Mouse (Mus musculus): ENCODE measurements around the gene Brd3. TPM values are rescaled to one million over a fixed set of nuclear protein-coding genes. Genes with fewer than 3 reads are reported as not detected.

Gene Brd3
- 82.7 and 91.6 TPM in 2 replicates for polyA plus RNA-seq (2015; fragmentation: Nextera tagmentation; extraction: Ambion mirVana)

GRCm38 (mm10) chr2:27507562-27507961 lies at the start of gene Brd3:
TSS of gene Brd3 (minus strand) at chr2:27507662.

GRCm38 (mm10) chr2:27514639-27515328 lies 7.3 kb upstream of the Brd3 start, which contains the start of gene Wdr5:
TSS of gene Wdr5 (plus strand) at chr2:27515157.

GRCm38 (mm10) chr2:27441767-27442707 lies 65.4 kb downstream of the Brd3 start, which contains the start of gene Brd3os:
TSS of gene Brd3os (plus strand) at chr2:27442324.

GRCm38 (mm10) chr2:27426855-27427457 lies 80.5 kb downstream of the Brd3 start, which contains the start of gene Vav2:
TSS of gene Vav2 (minus strand) at chr2:27427033.

Small RNA genes within 50 kb of the gene (microRNA-seq; reads per million reads assigned to microRNA genes)
- gene Gm24049 (not detected), gene Mir7578 (not detected)

Other genes starting within 250 kb of the Brd3 start
- 11.5 and 12.6 TPM in 2 replicates for gene Vav2, start 80.6 kb downstream of the Brd3 start, polyA plus RNA-seq (2015; fragmentation: Nextera tagmentation; extraction: Ambion mirVana)
- 38.1 and 43.0 TPM in 2 replicates for gene Brd3os, start 65.3 kb downstream of the Brd3 start, polyA plus RNA-seq (2015; fragmentation: Nextera tagmentation; extraction: Ambion mirVana)
- gene Wdr5, start 7.5 kb upstream of the Brd3 start, polyA plus RNA-seq (2015; fragmentation: Nextera tagmentation; extraction: Ambion mirVana): 35.4 and 36.1 TPM in 2 replicates
- gene Rxra, start 168.8 kb upstream of the Brd3 start, polyA plus RNA-seq (2015; fragmentation: Nextera tagmentation; extraction: Ambion mirVana): 3.7 and 4.4 TPM in 2 replicates

Data from neural tube, postnatal 0 days (tissue).